Mouse (Mus musculus) urinary bladder, postnatal 4 days (tissue): ENCODE measurements around the gene Aph1b.
"Not testable (repeated sequence)": the region's sequence is repeated elsewhere in the genome, so short reads cannot be mapped to it uniquely, and the experiment has no call there.

Experiments used
- DNase-seq, 2 experiments: peaks; one replicate each; pipeline ENCODE4 v3.0.0; 2021 to 2022; ENCODE audit warnings: low spot score in 2 of 2

Aph1b gene

DNA sequence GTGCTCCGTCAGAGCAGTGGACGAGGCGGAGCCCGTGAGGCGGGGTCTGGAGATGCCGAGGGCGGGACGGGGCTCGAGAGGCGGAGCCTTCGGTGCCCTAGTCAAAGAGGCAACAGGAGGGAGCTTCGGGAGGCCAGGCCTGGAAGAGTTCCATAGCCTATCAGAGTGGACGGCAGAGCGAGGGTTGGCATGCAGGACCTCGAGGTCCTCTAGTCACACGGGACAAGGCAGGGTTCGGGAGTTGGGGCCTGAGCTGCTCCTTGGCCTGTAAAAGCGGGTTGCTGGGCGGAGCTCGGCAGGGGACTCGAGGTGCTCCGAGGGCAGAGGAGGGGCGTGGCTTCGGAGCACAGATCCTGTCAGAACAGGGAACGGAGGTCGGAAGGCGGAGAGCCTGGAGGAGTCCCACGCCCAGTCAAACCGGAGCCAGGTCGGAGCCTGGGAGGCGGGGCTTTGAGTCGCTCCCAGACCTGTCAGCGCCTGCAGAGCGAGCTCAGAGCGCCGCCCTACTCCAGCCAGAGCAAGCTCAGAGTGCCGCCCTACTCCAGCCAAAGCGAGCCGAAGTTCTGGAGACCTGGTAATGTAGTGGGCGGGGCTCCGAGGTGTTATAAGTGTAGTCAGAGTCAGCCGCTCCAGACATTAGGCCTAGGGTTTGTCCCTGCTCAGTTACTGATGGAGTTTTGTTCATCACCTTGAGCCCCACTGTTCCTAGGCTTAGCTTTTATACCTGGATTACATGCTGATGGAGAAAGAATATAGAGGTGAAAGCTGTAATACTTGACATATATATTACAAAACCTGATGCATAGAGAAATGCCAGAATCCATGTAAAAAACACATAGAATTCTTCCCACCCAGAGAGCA lies at the start of gene Aph1b:
Gene Aph1b, minus strand, starts transcription at position 27 of the 861 bp plus-strand sequence.
- DNase-seq: peak; percentile 93 to 94

DNA sequence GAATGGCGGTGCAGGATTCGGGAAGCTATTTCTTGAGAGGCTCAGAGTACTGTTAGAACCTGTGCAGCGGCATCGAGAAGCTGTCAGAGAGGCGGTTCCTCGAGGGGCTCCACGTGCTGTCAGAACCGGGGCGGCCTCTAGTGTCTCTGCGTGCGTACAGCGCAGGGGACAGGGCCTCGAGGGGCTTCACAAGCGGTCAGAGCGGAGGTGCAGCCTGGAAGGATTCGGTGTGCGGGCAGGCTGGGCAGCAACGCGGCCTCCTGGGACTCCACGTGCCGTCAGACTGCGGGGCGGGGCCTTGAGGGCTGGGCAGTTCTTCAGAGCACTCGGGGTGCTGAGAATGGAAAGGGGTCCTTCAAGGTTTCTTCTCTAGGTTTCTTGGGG lies 39.8 kb upstream of the Aph1b start:
- DNase-seq: no peak

GRCm38 (mm10) chr9:66834318-66835096 lies 39.2 kb upstream of the Aph1b start, which contains the start of gene Aph1c:
Gene Aph1c (minus strand): TSS chr9:66834726.
- peak; percentile 98 for DNase-seq

- DNase-seq: no peak
These were observed 38.6 kb upstream of the Aph1b start for GRCm38 (mm10) chr9:66833851-66834250.

- no peak for DNase-seq
These were observed 37.1 kb upstream of the Aph1b start for GRCm38 (mm10) chr9:66832366-66832908.

- DNase-seq: no peak
These were observed 30.7 kb upstream of the Aph1b start for GRCm38 (mm10) chr9:66825990-66826389.

GRCm38 (mm10) chr9:66822255-66822654 lies 27.0 kb upstream of the Aph1b start:
- not testable (repeated sequence) for DNase-seq

- no peak for DNase-seq
These were observed 25.7 kb upstream of the Aph1b start for GRCm38 (mm10) chr9:66820996-66821395.

DNA sequence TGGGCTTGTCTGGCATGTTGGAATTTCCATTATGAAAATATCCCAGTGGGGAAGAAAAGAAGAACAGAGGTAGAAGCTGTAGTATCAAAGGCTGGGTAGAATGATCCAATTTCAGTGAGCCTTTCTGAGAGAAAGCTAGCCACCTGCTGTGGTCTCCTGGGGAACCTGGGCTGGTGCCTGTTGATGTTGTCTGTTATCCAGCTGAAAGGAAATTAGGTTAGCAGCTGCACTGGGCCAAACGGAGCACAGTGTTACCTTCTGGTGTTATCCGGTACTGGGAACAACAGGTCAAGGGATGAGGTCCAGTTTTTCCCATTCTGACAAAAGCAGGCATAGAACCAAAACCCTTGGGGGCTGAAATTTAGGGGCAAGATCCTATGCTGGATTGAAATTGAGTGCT lies 18.1 kb upstream of the Aph1b start:
- DNase-seq: no peak

GRCm38 (mm10) chr9:66805951-66806350 lies 10.7 kb upstream of the Aph1b start:
- DNase-seq: not testable (repeated sequence)

GRCm38 (mm10) chr9:66801947-66802346 lies 6.7 kb upstream of the Aph1b start:
- DNase-seq: no peak

DNA sequence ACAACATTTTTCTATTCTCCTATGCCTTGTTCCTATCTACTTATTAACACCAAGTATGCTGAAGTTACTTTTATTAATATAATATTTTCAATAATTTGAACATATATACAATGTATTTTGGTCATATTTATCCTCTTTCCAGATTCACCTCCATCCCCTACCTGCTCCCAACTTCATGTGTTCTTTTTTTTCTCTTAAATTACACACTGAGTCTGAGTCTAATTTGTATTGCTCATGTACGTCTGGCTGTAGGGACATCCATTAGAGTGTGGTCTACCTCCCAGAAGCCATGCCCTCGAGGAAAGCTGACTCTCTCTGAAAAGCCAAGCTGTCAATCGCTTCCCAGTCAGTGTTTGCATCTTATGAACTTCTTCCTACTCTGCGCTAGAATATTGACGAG lies 1.4 kb upstream of the Aph1b start, which contains the start of gene Gm10647:
Gene Gm10647, plus strand, starts transcription at position 301 of the 400 bp plus-strand sequence.
- DNase-seq: no peak

DNA sequence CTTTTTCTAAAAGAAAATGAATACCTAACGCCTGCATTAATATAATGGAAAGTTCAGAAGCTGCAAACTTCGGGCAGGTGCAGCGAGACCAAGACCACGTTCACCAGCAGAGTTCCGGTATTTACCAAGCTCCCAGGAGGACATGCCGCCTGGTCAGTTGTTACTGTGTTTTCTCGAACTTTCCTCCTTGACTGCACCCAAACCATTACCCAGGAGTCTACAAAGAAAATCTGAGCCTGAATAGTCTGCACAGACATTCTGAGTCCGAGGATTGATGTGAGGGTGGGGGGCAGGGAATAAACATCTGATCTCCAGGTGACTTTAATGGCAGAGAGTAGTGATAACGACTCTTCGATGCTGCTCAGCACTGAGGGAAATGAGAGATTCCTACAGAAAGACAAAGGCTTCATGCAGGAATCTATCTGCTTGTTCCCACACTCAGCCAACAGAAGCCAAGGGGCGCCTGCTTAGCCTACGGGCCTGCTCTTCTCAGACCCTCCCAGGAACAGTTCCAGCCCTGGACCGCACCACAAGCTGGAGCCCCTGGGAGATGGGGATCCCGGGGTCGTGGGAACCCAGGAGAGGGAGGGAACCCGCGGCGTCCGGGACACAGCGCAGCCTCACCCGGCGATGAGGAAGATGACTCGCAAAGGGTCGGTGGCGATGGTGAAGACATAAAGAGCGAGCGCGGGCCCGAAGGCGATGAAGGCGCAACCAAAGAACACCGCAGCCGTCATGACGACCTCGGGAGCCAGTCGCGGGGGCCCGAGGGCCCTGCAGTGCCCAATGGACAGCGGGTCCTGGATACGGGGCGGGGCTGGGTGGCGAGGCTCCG lies 444 bp downstream of the Aph1b start:
- no peak for DNase-seq

GRCm38 (mm10) chr9:66787821-66788220 lies 7.5 kb downstream of the Aph1b start:
- DNase-seq: no peak

GRCm38 (mm10) chr9:66784552-66784951 lies 10.7 kb downstream of the Aph1b start:
- DNase-seq: not testable (repeated sequence)

DNA sequence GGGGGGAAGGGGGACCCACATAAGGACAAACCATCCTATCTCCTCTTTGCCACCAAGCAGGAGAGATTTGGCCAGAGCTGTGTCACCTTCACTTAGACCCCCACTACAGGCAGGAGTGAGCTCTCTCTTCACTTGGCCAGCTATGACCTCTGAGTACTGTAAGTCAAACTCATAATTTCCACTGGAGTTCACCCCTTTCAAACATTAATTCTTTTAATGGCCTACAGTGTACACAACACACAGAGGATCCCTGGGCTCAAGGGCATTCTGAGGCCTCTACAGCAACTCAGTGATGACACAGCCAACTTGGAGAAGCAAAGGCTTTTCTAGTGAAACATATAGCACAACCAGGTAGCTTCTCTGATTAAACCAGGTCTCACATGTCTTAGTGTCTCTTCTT lies 24.6 kb downstream of the Aph1b start:
- no peak for DNase-seq

DNA sequence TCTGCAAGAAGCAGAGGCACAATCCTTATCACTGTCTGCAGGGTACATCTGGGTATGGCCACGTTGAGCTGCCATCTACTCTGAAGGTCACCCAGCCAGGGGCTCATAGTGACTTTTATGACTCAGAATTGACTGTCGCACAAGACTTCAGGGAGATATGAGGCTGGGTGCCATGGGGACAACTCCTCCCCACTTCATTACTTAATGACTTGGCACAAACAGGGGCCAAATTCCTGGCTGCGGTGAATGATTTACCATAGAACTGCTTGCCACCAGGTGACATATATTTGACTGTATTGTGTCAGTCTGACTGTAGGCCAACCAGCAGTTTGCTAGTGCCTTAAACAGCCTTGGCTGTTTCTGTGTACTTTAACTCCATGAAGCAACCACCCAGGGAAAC lies 26.0 kb downstream of the Aph1b start:
- DNase-seq: no peak

GRCm38 (mm10) chr9:66768721-66769120 lies 26.6 kb downstream of the Aph1b start:
- no peak for DNase-seq

GRCm38 (mm10) chr9:66760991-66761390 lies 34.3 kb downstream of the Aph1b start:
- DNase-seq: no peak

GRCm38 (mm10) chr9:66752849-66753248 lies 42.4 kb downstream of the Aph1b start:
- no peak for DNase-seq

DNA sequence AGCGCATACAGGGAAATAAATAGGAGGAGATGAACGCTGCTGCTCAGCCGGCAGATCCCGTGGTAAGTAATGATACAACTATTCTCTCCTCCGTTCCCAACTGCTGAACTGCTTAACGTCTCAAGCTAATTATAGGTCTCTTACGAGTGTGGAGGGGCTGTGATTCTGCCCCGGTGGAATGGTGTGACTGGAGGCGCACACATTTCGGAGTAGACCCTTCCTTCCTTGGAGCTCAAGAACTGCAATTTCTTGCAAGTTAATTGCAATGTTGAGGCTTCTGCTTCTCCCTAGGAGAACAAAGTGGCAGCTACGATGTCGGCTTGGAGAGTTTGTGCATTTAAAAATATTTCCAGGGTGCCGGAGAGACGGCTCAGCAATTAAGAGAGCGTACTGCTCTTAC lies 46.9 kb downstream of the Aph1b start:
- DNase-seq: no peak
